Mouse (Mus musculus) kidney, embryonic 16.5 days (tissue): ENCODE data around the gene Bcar1. TPM values are rescaled to one million over a fixed set of nuclear protein-coding genes. Genes with fewer than 3 reads are reported as not detected.

ENCODE experiments used
- ATAC-seq: fragments of 200-750 bp; cut with Nextera tagmentation; 2 replicates; pipeline ENCODE4 v1.8.0; 2017; ENCODE audit warnings: moderate TSS enrichment; ENCODE audit not compliant: low FRiP score, low TSS enrichment
- H3K27ac ChIP-seq: fragments of 300-500 bp; sonication (generic); 2 replicates; pipeline ENCODE4 v1.5.1; 2014; ENCODE audit warnings: low read length
- H3K27me3 ChIP-seq: fragments of 300-500 bp; sonication (generic); 2 replicates; pipeline ENCODE4 v1.6.1; 2014; ENCODE audit warnings: low read length, control low read depth, mixed read lengths; ENCODE audit not compliant: insufficient read depth
- H3K36me3 ChIP-seq: fragments of 300-500 bp; sonication (generic); 2 replicates; pipeline ENCODE4 v1.6.1; 2014; ENCODE audit warnings: low read length, control low read depth, mixed read lengths; ENCODE audit not compliant: insufficient read depth
- H3K4me1 ChIP-seq: fragments of 300-500 bp; sonication (generic); 2 replicates; pipeline ENCODE4 v1.6.1; 2014; ENCODE audit warnings: low read length, control low read depth, mixed read lengths; ENCODE audit not compliant: insufficient read depth
- H3K4me2 ChIP-seq: fragments of 300-500 bp; sonication (generic); replicated peaks from 2 replicates; pipeline ENCODE4 v1.6.1; 2014; ENCODE audit warnings: low read depth, low read length
- H3K4me3 ChIP-seq: fragments of 300-500 bp; sonication (generic); 2 replicates; pipeline ENCODE4 v1.5.1; 2014; ENCODE audit warnings: mild to moderate bottlenecking, low read length
- H3K9ac ChIP-seq: fragments of 300-500 bp; sonication (generic); replicated peaks from 2 replicates; pipeline ENCODE4 v1.6.1; 2014; ENCODE audit warnings: low read length
- H3K9me3 ChIP-seq: fragments of 300-500 bp; sonication (generic); 2 replicates; pipeline ENCODE4 v1.6.1; 2016; ENCODE audit warnings: low read length, control low read depth
- WGBS: fragments of 180-500 bp; shearing (Covaris S2); extraction: QIAGEN DNeasy Blood & Tissue Kit; methylation state at CpG from one replicate; pipeline ENCODE4 v1.1.7; 2014; 5-methylcytosine and 5-hydroxymethylcytosine counted together
- polyA plus RNA-seq: library from polyadenylated mRNA; unstranded; fragments of >200 nt; fragmentation: Nextera tagmentation; extraction: Ambion mirVana; gene quantifications from 2 replicates; pipeline ENCODE4 v1.2.1, GENCODE M21; 2015

Gene Bcar1
- polyA plus RNA-seq, 1 experiment from 2014 or later: 49.6 TPM

GRCm38 (mm10) chr8:111782161-111782560 is 38.6 kb upstream of the Bcar1 start:
- Histone ChIP-seq H3K27ac (no peak overlapping the region), H3K9me3 (no peaks in the 10 kb centered on the region), H3K4me2 (no peak overlapping the region), H3K27me3 (no peaks in the 10 kb centered on the region), H3K36me3 (peaks cover 13% of the 10 kb centered on the region), H3K9ac (no peak overlapping the region), H3K4me3 (no peak overlapping the region), H3K4me1 (0 out of 2 replicates have a peak, but pooled peaks cover 4% of the 10 kb centered on the region)
- ATAC-seq: no peak
- WGBS: 66% methylated on average over 2 of the region's 2 CpGs

- no peak for ATAC-seq
- H3K4me3 ChIP-seq: no peak overlapping the region
- no peak overlapping the region for H3K4me2 ChIP-seq
- H3K27me3 ChIP-seq: no peaks in the 10 kb centered on the region
- H3K36me3 ChIP-seq: peaks cover 13% of the 10 kb centered on the region
- H3K9ac ChIP-seq: no peak overlapping the region
- 88% methylated on average over 10 of the region's 10 CpGs for WGBS
- no peak overlapping the region for H3K27ac ChIP-seq
- no peaks in the 10 kb centered on the region for H3K9me3 ChIP-seq
- 0 out of 2 replicates have a peak, but pooled peaks cover 4% of the 10 kb centered on the region for H3K4me1 ChIP-seq
These were observed 37.3 kb upstream of the Bcar1 start for GRCm38 (mm10) chr8:111780697-111781424.

GRCm38 (mm10) chr8:111779690-111780089 is 36.1 kb upstream of the Bcar1 start:
- no peak overlapping the region for H3K4me3 ChIP-seq
- no peak overlapping the region for H3K4me2 ChIP-seq
- H3K27me3 ChIP-seq: no peaks in the 10 kb centered on the region
- no peaks in the 10 kb centered on the region for H3K9me3 ChIP-seq
- no peak overlapping the region for H3K9ac ChIP-seq
- no peak for ATAC-seq
- H3K27ac ChIP-seq: 0 out of 2 replicates have a peak overlapping the region, but pooled peaks have one; percentile 25
- 0 out of 2 replicates have a peak, but pooled peaks cover 4% of the 10 kb centered on the region for H3K4me1 ChIP-seq
- WGBS: 53% methylated on average over 7 of the region's 7 CpGs
- peaks cover 18% of the 10 kb centered on the region for H3K36me3 ChIP-seq

GRCm38 (mm10) chr8:111778801-111779200 is 35.2 kb upstream of the Bcar1 start:
- Histone ChIP-seq H3K4me2 (no peak overlapping the region), H3K36me3 (peaks cover 23% of the 10 kb centered on the region), H3K27ac (no peak overlapping the region), H3K27me3 (no peaks in the 10 kb centered on the region), H3K4me1 (0 out of 2 replicates have a peak, but pooled peaks cover 4% of the 10 kb centered on the region), H3K9me3 (no peaks in the 10 kb centered on the region), H3K9ac (no peak overlapping the region), H3K4me3 (no peak overlapping the region)
- WGBS: 76% methylated on average over 7 of the region's 7 CpGs
- no peak for ATAC-seq

- Histone ChIP-seq H3K9me3 (no peaks in the 10 kb centered on the region), H3K4me3 (no peak overlapping the region), H3K4me1 (0 out of 2 replicates have a peak, but pooled peaks cover 6% of the 10 kb centered on the region), H3K4me2 (no peak overlapping the region), H3K9ac (no peak overlapping the region), H3K27ac (no peak overlapping the region), H3K27me3 (no peaks in the 10 kb centered on the region), H3K36me3 (peaks cover 26% of the 10 kb centered on the region)
- no peak for ATAC-seq
- WGBS: 98% methylated on average over 4 of the region's 4 CpGs
These were observed 32.9 kb upstream of the Bcar1 start for GRCm38 (mm10) chr8:111776492-111776891.

- H3K9ac ChIP-seq: no peak overlapping the region
These were observed 32.2 kb upstream of the Bcar1 start for GRCm38 (mm10) chr8:111775766-111776165.

GRCm38 (mm10) chr8:111773476-111773875 is 29.9 kb upstream of the Bcar1 start:
- peaks cover 30% of the 10 kb centered on the region for H3K36me3 ChIP-seq
- H3K4me3 ChIP-seq: no peak overlapping the region
- ATAC-seq: no peak
- no peak overlapping the region for H3K4me2 ChIP-seq
- WGBS: 90% methylated on average over 5 of the region's 5 CpGs
- H3K27ac ChIP-seq: no peak overlapping the region
- no peaks in the 10 kb centered on the region for H3K27me3 ChIP-seq
- H3K9ac ChIP-seq: no peak overlapping the region
- no peaks in the 10 kb centered on the region for H3K9me3 ChIP-seq
- H3K4me1 ChIP-seq: peaks cover 19% of the 10 kb centered on the region; the same call in 1 of the 2 replicates

More at GRCm38 (mm10) chr8:111775766-111776165, 32.2 kb upstream of the Bcar1 start:
- Histone ChIP-seq H3K4me1 (0 out of 2 replicates have a peak, but pooled peaks cover 10% of the 10 kb centered on the region), H3K9me3 (no peaks in the 10 kb centered on the region), H3K4me3 (no peak overlapping the region), H3K27ac (no peak overlapping the region), H3K36me3 (peaks cover 30% of the 10 kb centered on the region), H3K27me3 (no peaks in the 10 kb centered on the region), H3K4me2 (no peak overlapping the region)
- 96% methylated on average over 6 of the region's 6 CpGs for WGBS
- no peak for ATAC-seq

- Histone ChIP-seq H3K27ac (no peak overlapping the region), H3K36me3 (peaks cover 29% of the 10 kb centered on the region), H3K4me2 (no peak overlapping the region), H3K9me3 (no peaks in the 10 kb centered on the region), H3K4me1 (peaks cover 19% of the 10 kb centered on the region; the same call in 1 of the 2 replicates), H3K27me3 (no peaks in the 10 kb centered on the region), H3K4me3 (no peak overlapping the region), H3K9ac (no peak overlapping the region)
- ATAC-seq: no peak
- WGBS: 84% methylated on average over 7 of the region's 7 CpGs
These were observed 29.4 kb upstream of the Bcar1 start for GRCm38 (mm10) chr8:111773057-111773456.

GRCm38 (mm10) chr8:111772083-111772482 is 28.5 kb upstream of the Bcar1 start:
- Histone ChIP-seq H3K36me3 (peaks cover 37% of the 10 kb centered on the region), H3K4me1 (peaks cover 19% of the 10 kb centered on the region; the same call in 1 of the 2 replicates), H3K4me2 (no peak overlapping the region), H3K4me3 (no peak overlapping the region), H3K27me3 (no peaks in the 10 kb centered on the region), H3K27ac (no peak overlapping the region), H3K9me3 (no peaks in the 10 kb centered on the region), H3K9ac (no peak overlapping the region)
- ATAC-seq: no peak
- 80% methylated on average over 9 of the region's 9 CpGs for WGBS

- H3K36me3 ChIP-seq: peaks cover 41% of the 10 kb centered on the region
- no peak overlapping the region for H3K9ac ChIP-seq
- no peaks in the 10 kb centered on the region for H3K27me3 ChIP-seq
- H3K27ac ChIP-seq: no peak overlapping the region
- peaks cover 19% of the 10 kb centered on the region; the same call in 1 of the 2 replicates for H3K4me1 ChIP-seq
- 94% methylated on average over 6 of the region's 6 CpGs for WGBS
- no peaks in the 10 kb centered on the region for H3K9me3 ChIP-seq
- no peak overlapping the region for H3K4me3 ChIP-seq
- ATAC-seq: no peak
- no peak overlapping the region for H3K4me2 ChIP-seq
These were observed 28.0 kb upstream of the Bcar1 start for GRCm38 (mm10) chr8:111771625-111772020.
